Mouse (Mus musculus): ENCODE results near the gene Dock10. TPM values are rescaled to one million over a fixed set of nuclear protein-coding genes. Genes with fewer than 3 reads are reported as not detected.

Gene Dock10
- polyA plus RNA-seq, 1 experiment from 2014 or later: 5.8 TPM

- ATAC-seq: no peak
Measured at GRCm38 (mm10) chr1:80459477-80459876, 298.9 kb downstream of the Dock10 start.

GRCm38 (mm10) chr1:80453971-80454370 lies 304.4 kb downstream of the Dock10 start:
- no peak overlapping the region for H3K4me3 ChIP-seq (ENCODE audit: low read length)
- WGBS: 80% methylated on average over 2 of the region's 2 CpGs
- H3K27me3 ChIP-seq (replicated peaks; ENCODE audit: control insufficient read depth, insufficient read depth, low read length): no peaks in the 10 kb centered on the region
- no peak overlapping the region for H3K27ac ChIP-seq (ENCODE audit: low read depth, low read length)
- H3K4me2 ChIP-seq (ENCODE audit: low read length): no peak overlapping the region
- no peaks in the 10 kb centered on the region for H3K9me3 ChIP-seq (ENCODE audit: control insufficient read depth, low read length)
- no peaks in the 10 kb centered on the region for H3K36me3 ChIP-seq (ENCODE audit: control insufficient read depth, insufficient read depth, low read length)
- H3K4me1 ChIP-seq (ENCODE audit: control insufficient read depth, insufficient read depth, low read depth, low read length): no peaks in the 10 kb centered on the region
- no peak for ATAC-seq
- no peak overlapping the region for H3K9ac ChIP-seq (ENCODE audit: low read depth, low read length)

More at GRCm38 (mm10) chr1:80459477-80459876, 298.9 kb downstream of the Dock10 start:
- no peak overlapping the region for H3K27ac ChIP-seq (ENCODE audit: low read depth, low read length)
- no peaks in the 10 kb centered on the region for H3K27me3 ChIP-seq (replicated peaks; ENCODE audit: control insufficient read depth, insufficient read depth, low read length)
- H3K36me3 ChIP-seq (ENCODE audit: control insufficient read depth, insufficient read depth, low read length): no peaks in the 10 kb centered on the region
- no peak overlapping the region for H3K4me2 ChIP-seq (ENCODE audit: low read length)
- H3K9me3 ChIP-seq (ENCODE audit: control insufficient read depth, low read length): no peaks in the 10 kb centered on the region
- H3K4me3 ChIP-seq (ENCODE audit: low read length): no peak overlapping the region
- no peak overlapping the region for H3K9ac ChIP-seq (ENCODE audit: low read depth, low read length)
- H3K4me1 ChIP-seq (ENCODE audit: control insufficient read depth, insufficient read depth, low read depth, low read length): no peaks in the 10 kb centered on the region

- no peaks in the 10 kb centered on the region for H3K9me3 ChIP-seq (ENCODE audit: control insufficient read depth, low read length)
- H3K4me1 ChIP-seq (ENCODE audit: control insufficient read depth, insufficient read depth, low read depth, low read length): no peaks in the 10 kb centered on the region
- H3K4me2 ChIP-seq (ENCODE audit: low read length): no peak overlapping the region
- no peak for ATAC-seq
- no peaks in the 10 kb centered on the region for H3K27me3 ChIP-seq (replicated peaks; ENCODE audit: control insufficient read depth, insufficient read depth, low read length)
- no peaks in the 10 kb centered on the region for H3K36me3 ChIP-seq (ENCODE audit: control insufficient read depth, insufficient read depth, low read length)
- no peak overlapping the region for H3K4me3 ChIP-seq (ENCODE audit: low read length)
- WGBS: 96% methylated on average over 1 of the region's 1 CpGs
- no peak overlapping the region for H3K27ac ChIP-seq (ENCODE audit: low read depth, low read length)
- H3K9ac ChIP-seq (ENCODE audit: low read depth, low read length): no peak overlapping the region
Measured at GRCm38 (mm10) chr1:80451914-80452549, 306.3 kb downstream of the Dock10 start.
